Mouse (Mus musculus) bone marrow, adult 2 months (tissue): ENCODE data around the gene Tulp1.

Source experiments
- CTCF ChIP-seq: fragments of 200-500 bp; IDR thresholded peaks from 2 replicates; pipeline ENCODE4 v1.5.1; 2011; ENCODE audit warnings: low read length, control low read depth; ENCODE audit not compliant: control insufficient read depth, insufficient read depth
- POLR2A ChIP-seq: fragments of 200-500 bp; IDR thresholded peaks from 2 replicates; pipeline ENCODE4 v1.6.1; 2011; ENCODE audit warnings: low read depth, mild to moderate bottlenecking, control low read depth, low read length, borderline replicate concordance; ENCODE audit not compliant: control insufficient read depth

DNA sequence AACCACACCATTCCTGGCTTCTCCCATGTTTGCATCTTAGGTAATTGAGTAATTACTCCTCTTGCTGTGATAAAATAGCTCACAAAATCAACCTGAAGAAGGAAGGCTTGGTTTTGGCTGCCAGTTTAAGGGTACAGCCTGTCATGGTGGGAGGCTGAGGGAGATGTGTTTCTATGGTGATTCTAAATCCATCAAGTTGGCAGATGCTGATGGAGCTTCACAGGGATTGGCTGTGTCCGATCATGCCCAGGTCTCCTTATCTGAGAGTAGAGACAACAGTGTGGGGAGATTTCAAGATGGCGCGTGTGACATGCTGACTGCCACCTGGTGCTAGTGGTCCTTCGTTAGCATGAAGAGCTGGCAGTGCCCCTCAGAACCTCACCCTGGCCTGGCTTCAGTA is 43.3 kb downstream of the Tulp1 start:
- TF ChIP-seq POLR2A (no peak), CTCF (no peak)
